Mouse (Mus musculus): ENCODE measurements around the gene Serpina5. TPM values are rescaled to one million over a fixed set of nuclear protein-coding genes. Genes with fewer than 3 reads are reported as not detected.

The Serpina5 gene
- total and polyA plus RNA-seq, 2 experiments from 2014 or later: 0.21 TPM; not detected in 1

DNA sequence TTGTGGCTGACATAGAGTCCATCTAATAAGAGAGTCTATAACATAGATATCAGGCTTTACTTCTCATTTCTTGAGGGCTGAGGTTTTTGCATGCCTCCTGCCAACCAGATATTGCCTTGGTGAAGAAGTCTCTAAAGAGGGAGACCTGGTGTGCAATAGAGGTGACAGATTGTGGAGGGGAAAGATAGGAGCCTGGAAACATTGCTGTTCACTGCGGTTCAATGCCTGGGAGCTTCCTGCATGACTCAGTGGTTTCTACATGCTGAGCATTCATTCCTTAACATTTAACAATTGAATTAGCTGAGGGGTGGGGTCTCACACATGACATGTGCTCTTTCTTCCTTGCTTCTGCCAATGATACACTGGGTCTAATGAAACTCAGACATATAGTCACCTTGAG, 22.2 kb downstream of the Serpina5 start:
- TF ChIP-seq CTCF (IDR thresholded peaks at IDR 0.05; ENCODE audit: low read depth): no peak
- Histone ChIP-seq H3K27ac (no peak overlapping the region), H3K4me3 (ENCODE audit: low read length) (no peak overlapping the region), H3K9me3 (ENCODE audit: low read length) (no peaks in the 10 kb centered on the region), H3K27me3 (ENCODE audit: insufficient read depth, low read length) (no peaks in the 10 kb centered on the region), H3K36me3 (ENCODE audit: insufficient read depth, low read length) (no peaks in the 10 kb centered on the region), H3K4me2 (ENCODE audit: low read depth, low read length) (no peak overlapping the region), H3K9ac (replicated peaks; ENCODE audit: low read length) (no peak overlapping the region), H3K4me1 (ENCODE audit: insufficient read depth, low read length) (no peaks in the 10 kb centered on the region)
- 81% methylated on average over 1 of the region's 1 CpGs for WGBS
- no peak for DNase-seq (ENCODE audit: low spot score)
- no peak for ATAC-seq

DNA sequence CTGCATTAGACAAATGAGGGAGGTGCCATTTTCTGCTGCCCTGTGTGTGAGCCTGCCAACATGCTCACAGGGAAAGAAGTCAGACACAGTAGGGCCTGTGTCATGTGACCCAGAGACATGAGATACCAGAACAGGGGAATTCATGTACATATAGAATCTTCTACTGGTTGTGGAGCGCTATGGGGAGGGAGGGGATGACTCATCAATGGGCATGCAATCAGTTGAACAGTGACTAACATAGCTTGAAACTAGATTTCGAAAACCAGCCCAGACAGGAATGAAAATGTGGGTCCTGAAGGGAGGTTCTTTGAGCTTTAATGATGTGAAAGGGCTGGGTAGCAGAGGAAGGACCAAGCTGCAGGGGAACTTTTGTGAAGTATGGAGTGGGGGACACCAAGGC, 23.1 kb downstream of the Serpina5 start:
- DNase-seq (ENCODE audit: low spot score): no peak
- Histone ChIP-seq H3K9ac (replicated peaks; ENCODE audit: low read length) (no peak overlapping the region), H3K9me3 (ENCODE audit: low read length) (no peaks in the 10 kb centered on the region), H3K27me3 (ENCODE audit: insufficient read depth, low read length) (no peaks in the 10 kb centered on the region), H3K4me2 (ENCODE audit: low read depth, low read length) (no peak overlapping the region), H3K27ac (no peak overlapping the region), H3K4me1 (ENCODE audit: insufficient read depth, low read length) (no peaks in the 10 kb centered on the region), H3K4me3 (ENCODE audit: low read length) (no peak overlapping the region), H3K36me3 (ENCODE audit: insufficient read depth, low read length) (no peaks in the 10 kb centered on the region)
- TF ChIP-seq CTCF (IDR thresholded peaks at IDR 0.05; ENCODE audit: low read depth): no peak
- no peak for ATAC-seq
- 73% methylated on average over 2 of the region's 2 CpGs for WGBS

- Histone ChIP-seq H3K4me3 (ENCODE audit: low read length) (no peak overlapping the region), H3K9ac (replicated peaks; ENCODE audit: low read length) (no peak overlapping the region), H3K27me3 (ENCODE audit: insufficient read depth, low read length) (no peaks in the 10 kb centered on the region), H3K36me3 (ENCODE audit: insufficient read depth, low read length) (no peaks in the 10 kb centered on the region), H3K4me1 (ENCODE audit: insufficient read depth, low read length) (no peaks in the 10 kb centered on the region), H3K4me2 (ENCODE audit: low read depth, low read length) (no peak overlapping the region), H3K9me3 (ENCODE audit: low read length) (no peaks in the 10 kb centered on the region), H3K27ac (no peak overlapping the region)
- TF ChIP-seq CTCF (IDR thresholded peaks at IDR 0.05; ENCODE audit: low read depth): no peak
- WGBS: 85% methylated on average over 5 of the region's 5 CpGs
- DNase-seq (ENCODE audit: low spot score) (no peak), ATAC-seq (no peak)
These were observed 24.2 kb downstream of the Serpina5 start for GRCm38 (mm10) chr12:104125021-104125560.

- H3K4me3 ChIP-seq (ENCODE audit: low read length): no peak within 1 kb of the TSS
- H3K4me2 ChIP-seq (ENCODE audit: low read depth, low read length): no peak within 1 kb of the TSS
- H3K27me3 ChIP-seq (ENCODE audit: insufficient read depth, low read length): no peaks in the 10 kb centered on the region
- H3K36me3 ChIP-seq (ENCODE audit: insufficient read depth, low read length): no peaks in the 10 kb centered on the region
- ATAC-seq (no peak), DNase-seq (ENCODE audit: low spot score) (no peak)
- 86% methylated on average over 5 of the region's 5 CpGs for WGBS
- no peak within 1 kb of the TSS for H3K9ac ChIP-seq (replicated peaks; ENCODE audit: low read length)
- TF ChIP-seq CTCF (IDR thresholded peaks at IDR 0.05; ENCODE audit: low read depth): no peak
- no peaks in the 10 kb centered on the region for H3K9me3 ChIP-seq (ENCODE audit: low read length)
- no peaks in the 10 kb centered on the region for H3K4me1 ChIP-seq (ENCODE audit: insufficient read depth, low read length)
- H3K27ac ChIP-seq: no peak within 1 kb of the TSS
These were observed 26.8 kb downstream of the Serpina5 start, which contains the start of gene Serpina3b for GRCm38 (mm10) chr12:104127696-104128095. Gene Serpina3b (plus strand): TSS chr12:104127996.

DNA sequence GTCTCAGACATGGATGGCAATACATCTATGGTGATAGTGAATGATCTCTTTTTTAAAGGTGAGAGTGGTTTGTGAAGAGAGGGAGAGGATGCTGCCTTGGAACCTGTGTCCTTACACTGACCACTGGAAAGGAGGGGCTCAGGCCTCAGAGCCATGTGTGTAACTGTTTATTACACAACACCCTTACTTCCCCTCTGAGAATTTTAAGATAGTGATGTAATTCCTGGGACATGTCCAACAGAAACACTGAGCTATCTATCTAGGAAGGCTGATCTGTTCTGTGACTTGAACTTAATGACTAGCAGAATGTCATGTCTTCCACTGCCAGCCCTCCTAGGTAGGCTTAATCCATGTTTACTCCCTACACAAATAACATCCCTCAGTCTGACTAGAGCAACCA, 30.1 kb downstream of the Serpina5 start:
- no peak for TF ChIP-seq CTCF (IDR thresholded peaks at IDR 0.05; ENCODE audit: low read depth)
- ATAC-seq: no peak

GRCm38 (mm10) chr12:104138216-104138615, 37.3 kb downstream of the Serpina5 start:
- H3K9me3 ChIP-seq (ENCODE audit: low read length): no peaks in the 10 kb centered on the region
- H3K27ac ChIP-seq: no peak overlapping the region
- no peaks in the 10 kb centered on the region for H3K27me3 ChIP-seq (ENCODE audit: insufficient read depth, low read length)
- no peak overlapping the region for H3K4me2 ChIP-seq (ENCODE audit: low read depth, low read length)
- 82% methylated on average over 2 of the region's 2 CpGs for WGBS
- no peaks in the 10 kb centered on the region for H3K4me1 ChIP-seq (ENCODE audit: insufficient read depth, low read length)
- ATAC-seq: no peak
- TF ChIP-seq CTCF (IDR thresholded peaks at IDR 0.05; ENCODE audit: low read depth): no peak
- no peak overlapping the region for H3K4me3 ChIP-seq (ENCODE audit: low read length)
- H3K9ac ChIP-seq (replicated peaks; ENCODE audit: low read length): no peak overlapping the region
- no peak for DNase-seq (ENCODE audit: low spot score)
- no peaks in the 10 kb centered on the region for H3K36me3 ChIP-seq (ENCODE audit: insufficient read depth, low read length)

More for the DNA sequence above, 30.1 kb downstream of the Serpina5 start:
- Histone ChIP-seq H3K4me2 (ENCODE audit: low read depth, low read length) (no peak overlapping the region), H3K4me1 (ENCODE audit: insufficient read depth, low read length) (no peaks in the 10 kb centered on the region), H3K27ac (no peak overlapping the region), H3K27me3 (ENCODE audit: insufficient read depth, low read length) (no peaks in the 10 kb centered on the region), H3K9ac (replicated peaks; ENCODE audit: low read length) (no peak overlapping the region), H3K36me3 (ENCODE audit: insufficient read depth, low read length) (no peaks in the 10 kb centered on the region), H3K9me3 (ENCODE audit: low read length) (no peaks in the 10 kb centered on the region), H3K4me3 (ENCODE audit: low read length) (no peak overlapping the region)
- DNase-seq (ENCODE audit: low spot score): no peak

- H3K9ac ChIP-seq (replicated peaks; ENCODE audit: low read length): no peak overlapping the region
- H3K4me3 ChIP-seq (ENCODE audit: low read length): no peak overlapping the region
- H3K36me3 ChIP-seq (ENCODE audit: insufficient read depth, low read length): no peaks in the 10 kb centered on the region
- no peak for ATAC-seq
- no peaks in the 10 kb centered on the region for H3K9me3 ChIP-seq (ENCODE audit: low read length)
- no peaks in the 10 kb centered on the region for H3K27me3 ChIP-seq (ENCODE audit: insufficient read depth, low read length)
- no peak for DNase-seq (ENCODE audit: low spot score)
- no peak for TF ChIP-seq CTCF (IDR thresholded peaks at IDR 0.05; ENCODE audit: low read depth)
- no peak overlapping the region for H3K4me2 ChIP-seq (ENCODE audit: low read depth, low read length)
- no peak overlapping the region for H3K27ac ChIP-seq
- WGBS: 88% methylated on average over 4 of the region's 4 CpGs
- H3K4me1 ChIP-seq (ENCODE audit: insufficient read depth, low read length): no peaks in the 10 kb centered on the region
These were observed 39.7 kb downstream of the Serpina5 start for GRCm38 (mm10) chr12:104140543-104141103.
